Mouse (Mus musculus): ENCODE results near the gene Pak1ip1. TPM values are rescaled to one million over a fixed set of nuclear protein-coding genes. Genes with fewer than 3 reads are reported as not detected.

Pak1ip1 gene
- polyA plus RNA-seq, 1 experiment from 2014 or later: 62.8 TPM

- 44% methylated on average over 12 of the region's 12 CpGs for WGBS (ENCODE audit: insufficient replicate concordance)
- peak overlapping the region; percentile 72 for H3K4me3 ChIP-seq (ENCODE audit: low read depth, low read length)
- H3K27me3 ChIP-seq (ENCODE audit: control insufficient read depth, insufficient read depth, low read length): no peaks in the 10 kb centered on the region
- H3K4me1 ChIP-seq (ENCODE audit: control insufficient read depth, insufficient read depth, low read length): peaks cover 25% of the 10 kb centered on the region
- peak overlapping the region; percentile 83 for H3K4me2 ChIP-seq
- peak overlapping the region; percentile 89 for H3K9ac ChIP-seq (ENCODE audit: low read depth, low read length)
- H3K27ac ChIP-seq (ENCODE audit: low read depth, low read length): peak overlapping the region; percentile 95
- ATAC-seq (replicated peaks; ENCODE audit: insufficient number of reproducible peaks, low FRiP score, low TSS enrichment): no peak
- no peaks in the 10 kb centered on the region for H3K9me3 ChIP-seq (replicated peaks; ENCODE audit: control insufficient read depth, low read length)
- H3K36me3 ChIP-seq (ENCODE audit: control insufficient read depth, insufficient read depth, low read length): peaks cover 21% of the 10 kb centered on the region
Measured at GRCm38 (mm10) chr13:41016797-41017405, 16.1 kb downstream of the Pak1ip1 start.

- Histone ChIP-seq H3K4me3 (ENCODE audit: low read depth, low read length) (peak overlapping the region; percentile 72), H3K4me2 (peak overlapping the region; percentile 83), H3K4me1 (ENCODE audit: control insufficient read depth, insufficient read depth, low read length) (peaks cover 25% of the 10 kb centered on the region), H3K27ac (ENCODE audit: low read depth, low read length) (peak overlapping the region; percentile 95), H3K9me3 (replicated peaks; ENCODE audit: control insufficient read depth, low read length) (no peaks in the 10 kb centered on the region), H3K27me3 (ENCODE audit: control insufficient read depth, insufficient read depth, low read length) (no peaks in the 10 kb centered on the region), H3K36me3 (ENCODE audit: control insufficient read depth, insufficient read depth, low read length) (peaks cover 14% of the 10 kb centered on the region), H3K9ac (ENCODE audit: low read depth, low read length) (peak overlapping the region; percentile 56; the same call in 1 of the 2 replicates)
- peak; percentile 76 for ATAC-seq (replicated peaks; ENCODE audit: insufficient number of reproducible peaks, low FRiP score, low TSS enrichment)
- WGBS (ENCODE audit: insufficient replicate concordance): 45% methylated on average over 4 of the region's 4 CpGs
Measured at GRCm38 (mm10) chr13:41017832-41018231, 17.0 kb downstream of the Pak1ip1 start.

- H3K36me3 ChIP-seq (ENCODE audit: control insufficient read depth, insufficient read depth, low read length): peaks cover 10% of the 10 kb centered on the region
- H3K9ac ChIP-seq (ENCODE audit: low read depth, low read length): peak overlapping the region; percentile 56
- peak overlapping the region; percentile 72 for H3K4me3 ChIP-seq (ENCODE audit: low read depth, low read length)
- H3K9me3 ChIP-seq (replicated peaks; ENCODE audit: control insufficient read depth, low read length): no peaks in the 10 kb centered on the region
- no peak for ATAC-seq (replicated peaks; ENCODE audit: insufficient number of reproducible peaks, low FRiP score, low TSS enrichment)
- H3K27me3 ChIP-seq (ENCODE audit: control insufficient read depth, insufficient read depth, low read length): no peaks in the 10 kb centered on the region
- H3K4me2 ChIP-seq: peak overlapping the region; percentile 83
- peaks cover 25% of the 10 kb centered on the region for H3K4me1 ChIP-seq (ENCODE audit: control insufficient read depth, insufficient read depth, low read length)
- peak overlapping the region; percentile 83 for H3K27ac ChIP-seq (ENCODE audit: low read depth, low read length)
- WGBS (ENCODE audit: insufficient replicate concordance): 79% methylated on average over 9 of the region's 9 CpGs
Measured at GRCm38 (mm10) chr13:41018236-41018635, 17.4 kb downstream of the Pak1ip1 start.

GRCm38 (mm10) chr13:41018756-41019591 lies 18.2 kb downstream of the Pak1ip1 start:
- peak overlapping the region; percentile 83 for H3K4me2 ChIP-seq
- WGBS (ENCODE audit: insufficient replicate concordance): 74% methylated on average over 13 of the region's 13 CpGs
- H3K4me1 ChIP-seq (ENCODE audit: control insufficient read depth, insufficient read depth, low read length): peaks cover 25% of the 10 kb centered on the region
- peak overlapping the region; percentile 83 for H3K27ac ChIP-seq (ENCODE audit: low read depth, low read length)
- H3K27me3 ChIP-seq (ENCODE audit: control insufficient read depth, insufficient read depth, low read length): no peaks in the 10 kb centered on the region
- H3K4me3 ChIP-seq (ENCODE audit: low read depth, low read length): peak overlapping the region; percentile 72; the same call in 1 of the 2 replicates
- ATAC-seq (replicated peaks; ENCODE audit: insufficient number of reproducible peaks, low FRiP score, low TSS enrichment): peak; percentile 32; the same call in 1 of the 2 replicates
- H3K9ac ChIP-seq (ENCODE audit: low read depth, low read length): 0 out of 2 replicates have a peak overlapping the region, but pooled peaks have one; percentile 46
- no peaks in the 10 kb centered on the region for H3K9me3 ChIP-seq (replicated peaks; ENCODE audit: control insufficient read depth, low read length)
- H3K36me3 ChIP-seq (ENCODE audit: control insufficient read depth, insufficient read depth, low read length): peaks cover 14% of the 10 kb centered on the region

GRCm38 (mm10) chr13:41020494-41020893 lies 19.7 kb downstream of the Pak1ip1 start:
- Histone ChIP-seq H3K9me3 (replicated peaks; ENCODE audit: control insufficient read depth, low read length) (no peaks in the 10 kb centered on the region), H3K4me3 (ENCODE audit: low read depth, low read length) (0 out of 2 replicates have a peak overlapping the region, but pooled peaks have one; percentile 13), H3K27me3 (ENCODE audit: control insufficient read depth, insufficient read depth, low read length) (no peaks in the 10 kb centered on the region), H3K36me3 (ENCODE audit: control insufficient read depth, insufficient read depth, low read length) (peaks cover 14% of the 10 kb centered on the region), H3K4me1 (ENCODE audit: control insufficient read depth, insufficient read depth, low read length) (peaks cover 21% of the 10 kb centered on the region), H3K4me2 (peak overlapping the region; percentile 52), H3K27ac (ENCODE audit: low read depth, low read length) (peak overlapping the region; percentile 83), H3K9ac (ENCODE audit: low read depth, low read length) (no peak overlapping the region; the same call in 1 of the 2 replicates)
- ATAC-seq (replicated peaks; ENCODE audit: insufficient number of reproducible peaks, low FRiP score, low TSS enrichment): no peak
- WGBS (ENCODE audit: insufficient replicate concordance): 17% methylated on average over 7 of the region's 7 CpGs

GRCm38 (mm10) chr13:41021607-41022006 lies 20.8 kb downstream of the Pak1ip1 start:
- no peak overlapping the region for H3K4me3 ChIP-seq (ENCODE audit: low read depth, low read length)
- peaks cover 14% of the 10 kb centered on the region for H3K36me3 ChIP-seq (ENCODE audit: control insufficient read depth, insufficient read depth, low read length)
- ATAC-seq (replicated peaks; ENCODE audit: insufficient number of reproducible peaks, low FRiP score, low TSS enrichment): no peak
- no peaks in the 10 kb centered on the region for H3K9me3 ChIP-seq (replicated peaks; ENCODE audit: control insufficient read depth, low read length)
- no peak overlapping the region for H3K27ac ChIP-seq (ENCODE audit: low read depth, low read length)
- H3K27me3 ChIP-seq (ENCODE audit: control insufficient read depth, insufficient read depth, low read length): no peaks in the 10 kb centered on the region
- H3K4me1 ChIP-seq (ENCODE audit: control insufficient read depth, insufficient read depth, low read length): peaks cover 19% of the 10 kb centered on the region
- peak overlapping the region; percentile 52; the same call in 1 of the 2 replicates for H3K4me2 ChIP-seq
- no peak overlapping the region for H3K9ac ChIP-seq (ENCODE audit: low read depth, low read length)
- WGBS (ENCODE audit: insufficient replicate concordance): 81% methylated on average over 6 of the region's 6 CpGs

- H3K36me3 ChIP-seq (ENCODE audit: control insufficient read depth, insufficient read depth, low read length): peaks cover 14% of the 10 kb centered on the region
- H3K4me2 ChIP-seq: no peak overlapping the region; the same call in 1 of the 2 replicates
- no peak overlapping the region for H3K27ac ChIP-seq (ENCODE audit: low read depth, low read length)
- no peaks in the 10 kb centered on the region for H3K9me3 ChIP-seq (replicated peaks; ENCODE audit: control insufficient read depth, low read length)
- WGBS (ENCODE audit: insufficient replicate concordance): 69% methylated on average over 13 of the region's 13 CpGs
- H3K27me3 ChIP-seq (ENCODE audit: control insufficient read depth, insufficient read depth, low read length): no peaks in the 10 kb centered on the region
- no peak overlapping the region for H3K4me3 ChIP-seq (ENCODE audit: low read depth, low read length)
- H3K9ac ChIP-seq (ENCODE audit: low read depth, low read length): no peak overlapping the region
- peaks cover 16% of the 10 kb centered on the region for H3K4me1 ChIP-seq (ENCODE audit: control insufficient read depth, insufficient read depth, low read length)
- ATAC-seq (replicated peaks; ENCODE audit: insufficient number of reproducible peaks, low FRiP score, low TSS enrichment): no peak
Measured at GRCm38 (mm10) chr13:41022099-41022498, 21.3 kb downstream of the Pak1ip1 start.

- no peak overlapping the region for H3K27ac ChIP-seq (ENCODE audit: low read depth, low read length)
- H3K9me3 ChIP-seq (replicated peaks; ENCODE audit: control insufficient read depth, low read length): no peaks in the 10 kb centered on the region
- H3K4me2 ChIP-seq: no peak overlapping the region
- no peak overlapping the region for H3K9ac ChIP-seq (ENCODE audit: low read depth, low read length)
- no peaks in the 10 kb centered on the region for H3K36me3 ChIP-seq (ENCODE audit: control insufficient read depth, insufficient read depth, low read length)
- no peak for ATAC-seq (replicated peaks; ENCODE audit: insufficient number of reproducible peaks, low FRiP score, low TSS enrichment)
- 54% methylated on average over 5 of the region's 5 CpGs for WGBS (ENCODE audit: insufficient replicate concordance)
- H3K4me3 ChIP-seq (ENCODE audit: low read depth, low read length): no peak overlapping the region
- no peaks in the 10 kb centered on the region for H3K27me3 ChIP-seq (ENCODE audit: control insufficient read depth, insufficient read depth, low read length)
- no peaks in the 10 kb centered on the region for H3K4me1 ChIP-seq (ENCODE audit: control insufficient read depth, insufficient read depth, low read length)
Measured at GRCm38 (mm10) chr13:41030098-41030497, 29.3 kb downstream of the Pak1ip1 start.

All from heart, embryonic 11.5 days (tissue).